7 mouse cellular contexts compared by ENCODE assay signal in the genomic region with DNA sequence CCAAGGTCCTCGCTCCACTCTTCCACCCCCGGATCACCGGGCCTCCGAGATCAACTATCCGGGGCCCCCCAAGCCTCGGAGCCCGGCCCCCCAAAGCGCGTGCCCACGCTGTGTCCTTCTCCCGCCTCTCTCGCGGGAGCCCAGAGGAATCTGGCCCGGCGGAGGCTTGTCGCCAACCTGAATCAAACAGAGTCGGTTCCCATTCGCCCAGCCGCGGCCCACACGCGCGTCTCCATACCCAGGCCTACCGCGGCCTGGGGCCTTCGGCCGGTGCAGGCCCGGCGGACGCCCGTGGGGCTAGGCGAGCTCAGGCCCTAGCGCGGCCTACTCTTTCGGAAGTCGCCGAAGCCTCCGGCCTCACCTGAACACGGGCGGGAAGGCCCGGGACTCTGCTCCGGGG. TPM values are rescaled to one million over a fixed set of nuclear protein-coding genes. Genes with fewer than 3 reads are reported as not detected.
DNase-seq lines count a peak whose midpoint lies in the region; ATAC-seq and TF ChIP-seq lines count a peak whose summit lies in the region.

No protein-coding gene starts in this region.

- peak overlapping the region; percentile 96 for H3K9ac ChIP-seq in liver, adult 2 months (ENCODE audit: low read depth, low read length)
- H3K9ac ChIP-seq in forebrain, embryonic 11.5 days (ENCODE audit: low read length): peak overlapping the region; percentile 99
- peak overlapping the region; percentile 97 for H3K9ac ChIP-seq in intestine, embryonic 15.5 days

- peaks cover 50% of the 10 kb centered on the region for H3K79me2 ChIP-seq in liver, adult 2 months (ENCODE audit: control insufficient read depth, insufficient read depth, low read length)

- peak overlapping the region; percentile 81 for H3K4me2 ChIP-seq in forebrain, embryonic 11.5 days (ENCODE audit: low read depth, low read length, severe bottlenecking)
- H3K4me2 ChIP-seq in intestine, embryonic 15.5 days (replicated peaks): peak overlapping the region; percentile 77

- ATAC-seq in forebrain, embryonic 11.5 days (replicated peaks; ENCODE audit: low FRiP score): peak; percentile 71
- peak; percentile 81 for ATAC-seq in intestine, embryonic 15.5 days

- peaks cover 21% of the 10 kb centered on the region; the same call in 1 of the 2 replicates for H3K36me3 ChIP-seq in liver, adult 2 months (ENCODE audit: control insufficient read depth, insufficient read depth, low read length)
- H3K36me3 ChIP-seq in forebrain, embryonic 11.5 days (ENCODE audit: control insufficient read depth, insufficient read depth, low read length): no peaks in the 10 kb centered on the region; the same call in 1 of the 2 replicates
- peaks cover 16% of the 10 kb centered on the region for H3K36me3 ChIP-seq in intestine, embryonic 15.5 days

- TF ChIP-seq CTCF in liver, adult 2 months (IDR thresholded peaks at IDR 0.05; ENCODE audit: low read depth, low read length): no peak

- H3K4me1 ChIP-seq in liver, adult 2 months (ENCODE audit: control insufficient read depth, insufficient read depth, low read length): peaks cover 39% of the 10 kb centered on the region
- peaks cover 11% of the 10 kb centered on the region for H3K4me1 ChIP-seq in forebrain, embryonic 11.5 days (replicated peaks; ENCODE audit: control insufficient read depth, insufficient read depth, low read length)
- H3K4me1 ChIP-seq in intestine, embryonic 15.5 days (replicated peaks): peaks cover 31% of the 10 kb centered on the region

- peak; percentile 50 for DNase-seq in liver, adult 2 months (ENCODE audit: extremely low read depth, low read depth, low spot score)
- DNase-seq in liver (no peak), ZHBTc4 (ENCODE audit: low read depth, low spot score) (peak; percentile 64)
- DNase-seq in forebrain, embryonic 11.5 days (ENCODE audit: low spot score): no peak
- peak; percentile 53 for DNase-seq in mesoderm, embryonic 11.5 days (ENCODE audit: low read depth, low spot score)
- peak; percentile 58 to 60 for DNase-seq in urinary bladder, postnatal 4 days (ENCODE audit: low spot score in 2 of 2)

- TF ChIP-seq POLR2A in liver, adult 2 months (IDR thresholded peaks at IDR 0.05; ENCODE audit: extremely low read depth, insufficient read depth, low read length): no peak

- peak overlapping the region; percentile 90 for H3K4me3 ChIP-seq in liver, adult 2 months (ENCODE audit: insufficient read depth, low read depth, low read length)
- peak overlapping the region; percentile 99 for H3K4me3 ChIP-seq in forebrain, embryonic 11.5 days (ENCODE audit: low read depth, low read length)
- peak overlapping the region; percentile 94 for H3K4me3 ChIP-seq in intestine, embryonic 15.5 days (replicated peaks)

- WGBS in liver, adult 2 months: under 1% methylated on average over 42 of the region's 42 CpGs
- WGBS in forebrain, embryonic 11.5 days: under 1% methylated on average over 42 of the region's 42 CpGs
- WGBS in intestine, embryonic 15.5 days: 0% methylated on average over 42 of the region's 42 CpGs

- H3K27ac ChIP-seq in liver, adult 2 months (replicated peaks; ENCODE audit: insufficient read depth, low read depth, low read length): peak overlapping the region; percentile 81
- peak overlapping the region; percentile 70 for H3K27ac ChIP-seq in forebrain, embryonic 11.5 days (ENCODE audit: low read depth, low read length)
- H3K27ac ChIP-seq in intestine, embryonic 15.5 days: peak overlapping the region; percentile 86

- H3K27me3 ChIP-seq in liver, adult 2 months (ENCODE audit: control insufficient read depth, insufficient read depth, low read length): no peaks in the 10 kb centered on the region
- no peaks in the 10 kb centered on the region for H3K27me3 ChIP-seq in forebrain, embryonic 11.5 days (ENCODE audit: control insufficient read depth, insufficient read depth, low read length)
- no peaks in the 10 kb centered on the region for H3K27me3 ChIP-seq in intestine, embryonic 15.5 days (replicated peaks)

- no peaks in the 10 kb centered on the region for H3K9me3 ChIP-seq in forebrain, embryonic 11.5 days (ENCODE audit: control insufficient read depth, low read length)
- no peaks in the 10 kb centered on the region for H3K9me3 ChIP-seq in intestine, embryonic 15.5 days

RNA-seq across cellular contexts. Expression of a gene that starts 0.5 kb away (rescaled TPM):
- 10.9 and 11.7 TPM in 2 replicates for total RNA-seq in liver, adult 2 months (2014; rRNA removed)
- 2.4 and 3.3 TPM in 2 replicates for polyA plus RNA-seq in liver, adult 2 months (2012; rRNA removed)
- 23.7 and 24.6 TPM in 2 replicates for polyA plus RNA-seq in forebrain, embryonic 11.5 days (2014; fragmentation: Nextera tagmentation; extraction: Ambion mirVana)
- 88.5 and 103 TPM in 2 replicates for polyA plus RNA-seq in intestine, embryonic 15.5 days (2015; fragmentation: Nextera tagmentation; extraction: Ambion mirVana)

RNA-seq across cellular contexts. Expression of a gene that starts 0.7 kb away (rescaled TPM):
- 23.0 and 29.8 TPM in 2 replicates for total RNA-seq in liver, adult 2 months (2014; rRNA removed)
- 18.1 and 18.8 TPM in 2 replicates for polyA plus RNA-seq in liver, adult 2 months (2012; rRNA removed)
- 371 and 394 TPM in 2 replicates for polyA plus RNA-seq in forebrain, embryonic 11.5 days (2014; fragmentation: Nextera tagmentation; extraction: Ambion mirVana)
- polyA plus RNA-seq in intestine, embryonic 15.5 days (2015; fragmentation: Nextera tagmentation; extraction: Ambion mirVana): 201 and 230 TPM in 2 replicates

RNA-seq across cellular contexts. Expression of a gene that starts 48.8 kb away (rescaled TPM):
- 39.0 and 41.5 TPM in 2 replicates for total RNA-seq in liver, adult 2 months (2014; rRNA removed)
- polyA plus RNA-seq in liver, adult 2 months (2012; rRNA removed): 51.6 and 61.2 TPM in 2 replicates
- 67.0 and 75.3 TPM in 2 replicates for polyA plus RNA-seq in forebrain, embryonic 11.5 days (2014; fragmentation: Nextera tagmentation; extraction: Ambion mirVana)
- polyA plus RNA-seq in intestine, embryonic 15.5 days (2015; fragmentation: Nextera tagmentation; extraction: Ambion mirVana): 65.8 and 69.7 TPM in 2 replicates

Comparison
In these comparisons a context has a peak if more than half of its experiments do, and no peak if none do; other contexts are left out.
1. DNase-seq: peak in liver, adult 2 months (single experiment), ZHBTc4 (single experiment), mesoderm, embryonic 11.5 days (single experiment) and urinary bladder, postnatal 4 days (2 of 2); none in liver (single experiment) and forebrain, embryonic 11.5 days (single experiment).
2. RNA of a gene that starts 0.7 kb away (polyA plus RNA-seq): 371 to 394 TPM in forebrain, embryonic 11.5 days and 201 to 230 TPM in intestine, embryonic 15.5 days; 18.1 to 18.8 TPM in liver, adult 2 months; every median in the first group is over 10 times any median in the second.
3. Peak in every context shown above with its lines, with median percentiles within 50 percentile points of each other: H3K27ac ChIP-seq, H3K4me3 ChIP-seq and H3K9ac ChIP-seq.